Mouse (Mus musculus): ENCODE measurements around the gene Elp5. TPM values are rescaled to one million over a fixed set of nuclear protein-coding genes. Genes with fewer than 3 reads are reported as not detected.
"Not testable (repeated sequence)": the region's sequence is repeated elsewhere in the genome, so short reads cannot be mapped to it uniquely, and the experiment has no call there.

The Elp5 gene
- total RNA-seq, 4 experiments from 2014 or later: 78.7 to 101 (median 87.1) TPM

GRCm38 (mm10) chr11:69935137-69935879 lies 47.0 kb downstream of the Elp5 start, which contains the start of gene Ybx2:
TSS of gene Ybx2 (plus strand) at chr11:69935796.
- DNase-seq (ENCODE audit: low spot score in 2 of 2): peak in 1 of 2 experiments; percentile 89

- DNase-seq (ENCODE audit: low spot score in 2 of 2): no peak
These were observed 47.6 kb downstream of the Elp5 start for GRCm38 (mm10) chr11:69934681-69935080.

GRCm38 (mm10) chr11:69934169-69934568 lies 48.1 kb downstream of the Elp5 start:
- DNase-seq (ENCODE audit: low spot score in 2 of 2): peak in 1 of 2 experiments; percentile 90

GRCm38 (mm10) chr11:69933066-69933465 lies 49.3 kb downstream of the Elp5 start:
- DNase-seq (ENCODE audit: low spot score in 2 of 2): no peak

GRCm38 (mm10) chr11:69932254-69932653 lies 50.1 kb downstream of the Elp5 start:
- DNase-seq (ENCODE audit: low spot score in 2 of 2): no peak

- no peak for DNase-seq (ENCODE audit: low spot score in 2 of 2)
These were observed 50.5 kb downstream of the Elp5 start for GRCm38 (mm10) chr11:69931769-69932168.

- DNase-seq (ENCODE audit: low spot score in 2 of 2): no peak
These were observed 51.3 kb downstream of the Elp5 start for GRCm38 (mm10) chr11:69930967-69931537.

GRCm38 (mm10) chr11:69930176-69930575 lies 52.1 kb downstream of the Elp5 start:
- not testable (repeated sequence) for DNase-seq (ENCODE audit: low spot score in 2 of 2)

- DNase-seq (ENCODE audit: low spot score in 2 of 2): no peak
These were observed 52.6 kb downstream of the Elp5 start for GRCm38 (mm10) chr11:69929712-69930111.

GRCm38 (mm10) chr11:69927501-69927900 lies 54.8 kb downstream of the Elp5 start:
- no peak for DNase-seq (ENCODE audit: low spot score in 2 of 2)

- DNase-seq (ENCODE audit: low spot score in 2 of 2): no peak
These were observed 59.5 kb downstream of the Elp5 start for GRCm38 (mm10) chr11:69922796-69923195.

- no peak for DNase-seq (ENCODE audit: low spot score in 2 of 2)
These were observed 60.1 kb downstream of the Elp5 start for GRCm38 (mm10) chr11:69922012-69922756.

- peak; percentile 99 to 100 for DNase-seq (ENCODE audit: low spot score in 2 of 2)
These were observed 61.0 kb downstream of the Elp5 start, which contains the start of gene Eif5a for GRCm38 (mm10) chr11:69921114-69922011. TSS of gene Eif5a (minus strand) at chr11:69921958.

GRCm38 (mm10) chr11:69920266-69921031 lies 61.9 kb downstream of the Elp5 start:
- peak in 1 of 2 experiments; percentile 44 for DNase-seq (ENCODE audit: low spot score in 2 of 2)

GRCm38 (mm10) chr11:69919661-69920265 lies 62.6 kb downstream of the Elp5 start:
- no peak for DNase-seq (ENCODE audit: low spot score in 2 of 2)

- DNase-seq (ENCODE audit: low spot score in 2 of 2): no peak
These were observed 63.3 kb downstream of the Elp5 start for GRCm38 (mm10) chr11:69919053-69919452.

Measured in left cerebral cortex, adult 8-10 months (tissue).